Mouse (Mus musculus): ENCODE measurements around the gene Selenop.

DNA sequence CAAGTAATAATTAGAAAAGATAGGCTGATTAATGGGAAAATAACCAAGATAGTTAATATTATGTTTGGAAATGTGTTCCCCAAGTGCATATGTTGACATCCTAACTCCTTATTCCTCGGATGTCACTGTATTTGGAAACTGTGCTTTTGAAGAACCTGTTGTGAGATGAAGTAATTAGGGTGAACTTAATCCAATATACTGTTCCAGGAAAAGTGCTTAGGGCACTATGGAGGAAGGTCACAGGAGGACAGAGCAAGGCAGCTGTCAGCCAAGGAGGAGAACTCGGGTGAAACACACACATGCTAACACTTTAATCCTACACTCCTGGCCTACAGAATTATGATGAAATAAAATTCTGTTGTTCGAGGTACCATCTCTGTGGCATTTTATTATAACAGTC is 5.5 kb upstream of the Selenop start:
- TF ChIP-seq POLR2A (IDR thresholded peaks at IDR 0.05; ENCODE audit: low read depth, low read length) (no peak), MXI1 (IDR thresholded peaks at IDR 0.05; ENCODE audit: low read depth, low read length) (no peak), CHD2 (IDR thresholded peaks at IDR 0.05; ENCODE audit: low read length) (no peak), ELF1 (IDR thresholded peaks at IDR 0.05; ENCODE audit: low read depth, low read length) (no peak), ZC3H11A (IDR thresholded peaks at IDR 0.05; ENCODE audit: low read depth, low read length) (no peak), TCF12 (IDR thresholded peaks at IDR 0.05; ENCODE audit: low read depth, low read length) (no peak), CTCF (conservative IDR thresholded peaks at IDR 0.05 in 1 of 2, IDR thresholded peaks at IDR 0.05 in 1 of 2; ENCODE audit: low read depth in 2 of 2, low read length in 2 of 2) (no peak), ZKSCAN1 (IDR thresholded peaks at IDR 0.05; ENCODE audit: borderline replicate concordance, low read depth, low read length) (no peak), PAX5 (IDR thresholded peaks at IDR 0.05; ENCODE audit: low read length) (no peak), SMC3 (IDR thresholded peaks at IDR 0.05; ENCODE audit: low read depth, low read length) (no peak)

All from CH12.LX (cell line).